Mouse (Mus musculus): ENCODE results near the gene Nrg3. TPM values are rescaled to one million over a fixed set of nuclear protein-coding genes. Genes with fewer than 3 reads are reported as not detected.
"Not testable (repeated sequence)": the region's sequence is repeated elsewhere in the genome, so short reads cannot be mapped to it uniquely, and the experiment has no call there.

Nrg3 gene
- total RNA-seq, 2 experiments from 2014 or later: 66.5 to 78.1 TPM

DNA sequence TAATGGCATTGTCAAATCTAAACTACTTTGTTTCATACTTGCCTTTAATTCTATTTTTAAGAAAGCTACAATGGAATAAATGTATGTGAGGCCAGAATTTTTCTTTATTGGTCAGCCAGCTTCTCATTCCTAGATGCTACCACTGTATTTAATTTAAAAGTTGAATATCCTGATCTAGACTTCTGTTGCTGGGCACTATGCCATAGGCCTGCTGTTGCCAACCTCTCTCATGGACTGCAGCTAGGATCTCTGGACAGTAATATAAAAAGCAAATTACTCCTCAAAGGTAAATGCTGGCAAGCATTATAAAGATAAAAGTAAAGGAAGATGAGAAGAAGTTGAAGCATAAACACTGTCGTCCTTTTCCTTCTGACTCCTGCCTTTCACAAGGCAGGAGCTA is 217.5 kb downstream of the Nrg3 start:
- intact Hi-C loops (cut with DNase I): no loop called here
- no peak for DNase-seq (ENCODE audit: low spot score in 2 of 2)

DNA sequence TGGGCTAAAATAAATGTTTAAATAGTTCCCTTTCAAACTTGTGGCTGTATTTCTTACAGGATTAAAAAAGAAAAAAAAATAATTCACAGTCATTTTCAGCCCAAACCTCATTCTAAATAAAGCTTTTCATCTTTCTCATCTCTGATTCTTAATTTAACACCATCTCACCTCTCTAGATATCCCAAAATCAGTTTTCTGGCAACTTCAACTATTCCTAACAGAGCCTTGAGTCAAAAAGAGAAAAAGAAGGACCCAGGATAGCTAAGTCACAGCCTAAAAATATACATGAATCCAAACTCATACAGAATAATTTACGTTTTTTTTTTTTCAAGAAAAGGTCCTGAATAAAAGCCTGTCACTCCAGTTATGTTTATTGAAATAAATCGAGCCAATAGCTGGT is 232.6 kb downstream of the Nrg3 start:
- intact Hi-C loops (cut with DNase I): no loop called here
- DNase-seq (ENCODE audit: low spot score in 2 of 2): no peak

DNA sequence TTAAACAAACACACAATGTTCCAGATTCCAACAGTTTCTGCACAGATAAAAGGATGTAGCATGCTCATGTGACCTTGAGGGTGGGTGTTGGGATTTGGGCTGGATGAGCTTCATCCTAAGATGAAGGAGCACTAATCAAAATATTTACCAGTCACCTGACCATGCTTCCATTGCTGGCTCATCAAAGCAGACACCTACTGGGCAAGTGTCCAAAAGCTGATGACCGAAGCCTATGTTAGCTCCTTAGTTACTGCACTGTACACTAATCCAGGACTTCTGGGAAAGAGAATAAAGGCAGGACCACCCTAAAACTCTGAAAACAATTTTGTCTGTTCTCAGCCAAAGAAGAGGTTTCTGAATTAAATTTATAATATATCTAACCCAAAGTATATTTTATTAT is 261.4 kb downstream of the Nrg3 start:
- intact Hi-C loops (cut with DNase I): no loop called here
- DNase-seq (ENCODE audit: low spot score in 2 of 2): no peak

DNA sequence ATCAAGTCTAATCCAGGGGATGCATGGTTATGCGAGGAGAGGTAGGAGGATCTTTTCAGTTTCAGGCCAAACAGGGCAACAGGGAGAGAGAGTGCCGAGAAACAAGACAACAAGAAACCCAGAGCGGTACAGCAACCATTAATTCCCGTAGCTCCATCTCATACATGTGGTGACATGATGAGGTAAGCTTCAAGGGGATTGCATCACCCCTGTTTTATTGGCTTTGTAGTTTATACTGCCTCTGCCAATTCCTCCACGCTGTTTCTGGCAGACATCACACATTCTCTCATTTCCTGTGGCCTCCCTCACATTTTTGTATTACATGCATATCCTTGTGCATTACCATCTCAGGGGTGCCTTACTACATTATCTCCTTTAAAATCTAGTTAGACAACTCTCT is 280.9 kb downstream of the Nrg3 start:
- DNase-seq (ENCODE audit: low spot score in 2 of 2): no peak
- intact Hi-C loops (cut with DNase I): no loop called here

DNA sequence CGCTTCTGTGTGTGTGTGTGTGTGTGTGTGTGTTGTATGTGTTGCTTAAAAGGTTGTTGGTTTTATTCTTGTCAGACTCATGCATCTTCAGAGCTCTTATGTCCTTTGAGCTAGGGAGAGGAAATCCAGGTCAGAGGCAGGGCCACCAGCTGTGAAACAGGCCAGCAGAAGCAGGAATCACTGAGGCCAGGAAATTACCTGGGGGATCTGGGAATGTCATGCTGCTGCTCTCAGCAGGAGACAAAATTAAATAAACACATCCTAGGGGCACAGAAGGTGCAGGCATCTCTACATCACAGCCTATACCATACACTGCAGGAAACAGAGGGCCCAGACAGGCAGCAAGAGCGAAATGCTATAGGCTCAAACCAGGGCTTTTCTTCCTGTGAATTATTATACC is 299.2 kb downstream of the Nrg3 start:
- DNase-seq (ENCODE audit: low spot score in 2 of 2): no peak
- intact Hi-C loops (cut with DNase I): no loop called here

DNA sequence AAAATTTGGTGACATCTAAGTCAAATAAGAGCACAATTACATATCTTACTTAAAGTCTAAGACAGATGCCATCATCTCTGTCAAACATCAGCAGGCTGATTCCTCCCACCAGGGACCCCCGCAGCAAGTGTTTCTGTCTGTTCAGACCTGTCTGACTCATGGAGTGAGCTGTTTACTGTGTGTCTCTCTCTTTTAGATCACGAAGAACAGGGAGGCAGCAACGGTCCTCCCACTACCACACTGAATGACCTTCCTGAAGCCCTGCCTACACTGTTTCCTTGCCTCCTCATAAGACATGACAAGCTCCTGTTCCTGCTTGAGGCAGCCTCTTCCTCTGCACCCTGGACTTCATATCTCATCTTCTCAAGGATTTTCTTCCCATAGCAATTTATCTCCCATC is 312.7 kb downstream of the Nrg3 start:
- intact Hi-C loops (cut with DNase I): no loop called here
- DNase-seq (ENCODE audit: low spot score in 2 of 2): no peak

DNA sequence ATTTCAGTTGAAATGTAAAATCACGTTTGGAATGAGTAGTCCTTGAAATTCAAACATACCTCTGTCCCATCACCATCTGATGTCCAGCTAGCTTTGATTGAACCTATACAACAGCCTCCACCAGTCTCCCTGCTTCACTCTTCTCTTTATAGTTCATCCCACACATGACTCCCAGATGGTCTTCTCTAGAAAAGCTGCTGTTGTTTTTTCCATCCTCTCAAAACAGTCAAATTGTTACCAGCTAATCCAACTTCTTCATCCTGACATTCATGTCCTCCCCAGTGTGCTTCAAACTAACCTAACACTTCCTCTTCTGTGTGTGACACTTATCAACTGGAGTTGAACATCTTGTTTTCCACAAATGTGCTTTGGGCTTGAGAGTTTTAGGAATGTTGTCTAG is 317.4 kb downstream of the Nrg3 start:
- DNase-seq (ENCODE audit: low spot score in 2 of 2): no peak
- intact Hi-C loops (cut with DNase I): no loop called here

DNA sequence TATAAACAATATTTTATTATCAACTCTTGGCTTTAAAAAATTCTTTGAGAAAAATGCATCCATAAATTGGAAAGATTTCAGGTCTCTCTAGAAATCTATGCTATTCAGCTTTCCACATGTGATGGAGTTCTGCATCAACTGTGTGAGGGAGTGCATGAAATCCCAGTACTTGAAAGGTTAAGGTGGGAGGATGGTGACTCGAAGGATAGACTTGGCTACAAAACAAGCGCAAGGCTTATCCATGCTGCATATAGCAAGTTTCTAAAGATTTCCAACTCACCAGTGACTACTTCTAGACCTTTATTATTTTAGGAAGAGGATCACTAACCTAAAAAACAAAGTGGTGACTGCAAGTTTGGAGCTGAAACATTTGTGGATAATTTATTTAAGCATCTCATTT is 343.1 kb downstream of the Nrg3 start:
- no peak for DNase-seq (ENCODE audit: low spot score in 2 of 2)
- intact Hi-C loops (cut with DNase I): no loop called here

DNA sequence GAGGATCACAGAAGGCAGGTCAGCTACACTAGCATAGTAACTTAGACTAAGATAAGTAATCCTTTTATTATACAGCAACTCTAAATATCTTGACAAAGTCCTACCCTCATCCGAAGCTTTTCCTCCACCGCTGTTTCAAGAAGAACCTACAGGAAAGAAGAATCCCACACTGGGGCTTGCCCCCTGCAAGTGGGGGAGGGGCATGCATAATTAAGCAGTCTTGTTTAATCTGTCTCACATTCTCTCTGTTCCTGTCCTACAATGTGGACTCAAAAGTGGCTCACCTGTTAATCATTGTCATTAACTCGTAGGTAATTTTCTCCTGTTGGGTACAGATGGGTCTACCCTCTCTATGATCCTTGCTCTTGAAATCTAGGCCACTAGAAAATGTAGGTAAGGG is 354.9 kb downstream of the Nrg3 start:
- intact Hi-C loops (cut with DNase I): no loop called here
- no peak for DNase-seq (ENCODE audit: low spot score in 2 of 2)

DNA sequence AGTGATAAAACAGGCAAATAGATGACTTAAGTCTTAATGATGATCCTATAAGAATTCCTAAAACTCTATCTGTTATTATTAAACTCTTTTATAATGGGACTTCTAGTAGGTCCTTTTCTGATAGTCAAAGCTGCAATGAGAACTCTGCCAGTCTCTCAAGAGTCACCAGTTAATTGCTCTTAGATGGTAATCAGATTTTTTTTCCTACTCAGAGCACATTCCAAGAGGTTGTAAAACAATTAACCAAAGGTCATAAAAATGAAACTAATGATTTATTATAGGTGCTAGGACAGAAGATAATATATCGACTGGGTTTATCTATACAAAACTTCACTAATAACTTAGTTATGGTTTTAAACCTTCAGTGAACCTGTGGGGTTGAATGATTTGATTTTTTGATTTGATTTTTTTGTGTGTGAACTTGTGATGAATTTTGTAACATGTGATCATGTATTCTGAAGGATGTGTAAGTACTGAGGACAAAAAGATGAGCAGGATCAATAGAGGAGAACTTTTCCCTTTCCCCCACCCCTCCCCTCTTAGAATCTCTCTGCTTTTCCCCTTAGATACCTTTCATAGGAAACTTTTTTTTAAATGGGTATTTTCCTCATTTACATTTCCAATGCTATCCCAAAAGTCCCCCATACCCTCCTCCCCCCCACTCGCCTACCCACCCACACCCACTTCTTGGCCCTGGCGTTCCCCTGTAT is 356.2 kb downstream of the Nrg3 start:
- intact Hi-C loops (cut with DNase I); DNase-seq (ENCODE audit: low spot score in 2 of 2): not testable (repeated sequence)

DNA sequence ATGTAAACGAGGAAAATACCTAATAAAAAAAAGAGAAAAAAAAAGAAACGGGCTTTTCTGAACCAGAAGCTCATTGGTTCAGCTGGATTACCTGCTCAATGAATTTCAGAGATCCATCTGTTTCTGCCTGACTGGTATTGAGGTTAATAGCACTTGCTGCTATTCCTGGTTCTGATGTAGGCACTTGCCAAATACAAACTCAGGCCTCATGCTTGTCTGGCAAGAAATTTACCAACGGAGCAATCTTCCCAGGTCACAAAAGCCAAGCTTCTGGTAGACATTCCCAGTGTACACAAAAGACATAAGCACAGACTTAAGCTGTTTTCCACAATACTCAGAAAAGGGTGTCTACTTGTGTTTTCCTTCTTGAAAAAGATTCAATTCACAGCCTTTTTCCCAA is 363.3 kb downstream of the Nrg3 start:
- DNase-seq (ENCODE audit: low spot score in 2 of 2): no peak
- intact Hi-C loops (cut with DNase I): no loop called here

DNA sequence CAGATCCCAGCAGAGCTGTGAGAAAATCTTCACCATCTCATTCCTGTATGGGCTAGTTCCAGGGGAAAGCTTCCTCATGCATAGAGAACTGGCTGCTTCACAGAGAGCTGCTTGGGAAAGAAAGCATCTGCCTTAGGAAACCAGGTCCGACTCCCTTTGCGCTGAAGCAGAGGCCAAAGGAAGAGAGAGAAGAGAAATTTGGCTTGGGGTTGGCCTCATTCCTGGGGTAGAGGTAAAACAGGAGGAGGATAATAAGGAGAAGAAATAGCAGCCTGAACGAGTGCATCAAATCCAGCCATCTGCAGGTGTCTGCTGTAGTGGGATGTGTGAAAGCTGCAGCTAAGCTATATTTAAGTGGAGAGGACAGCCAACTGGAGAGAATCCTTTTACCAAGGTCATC is 366.1 kb downstream of the Nrg3 start:
- intact Hi-C loops (cut with DNase I): no loop called here
- DNase-seq (ENCODE audit: low spot score in 2 of 2): peak; percentile 39 to 44

DNA sequence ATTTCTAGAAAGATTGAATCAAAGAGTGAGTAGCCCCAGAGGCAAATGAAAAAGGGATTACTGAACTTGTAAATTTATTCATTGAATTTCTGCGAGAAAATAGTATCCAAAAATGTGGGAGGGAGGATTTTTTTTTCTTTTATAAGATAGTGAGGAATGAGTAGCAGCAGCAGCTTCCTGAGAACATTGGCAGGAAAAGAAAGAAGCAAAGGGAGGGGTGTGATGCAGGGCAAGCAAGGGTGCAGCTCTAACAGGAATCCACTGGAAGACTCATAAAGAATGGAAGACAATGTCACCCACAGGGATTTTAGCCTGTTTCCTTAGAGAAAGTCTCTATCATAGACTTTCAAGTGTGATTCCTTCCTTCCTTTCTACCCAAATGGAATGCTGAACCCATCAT is 377.7 kb downstream of the Nrg3 start:
- intact Hi-C loops (cut with DNase I): no loop called here
- no peak for DNase-seq (ENCODE audit: low spot score in 2 of 2)

DNA sequence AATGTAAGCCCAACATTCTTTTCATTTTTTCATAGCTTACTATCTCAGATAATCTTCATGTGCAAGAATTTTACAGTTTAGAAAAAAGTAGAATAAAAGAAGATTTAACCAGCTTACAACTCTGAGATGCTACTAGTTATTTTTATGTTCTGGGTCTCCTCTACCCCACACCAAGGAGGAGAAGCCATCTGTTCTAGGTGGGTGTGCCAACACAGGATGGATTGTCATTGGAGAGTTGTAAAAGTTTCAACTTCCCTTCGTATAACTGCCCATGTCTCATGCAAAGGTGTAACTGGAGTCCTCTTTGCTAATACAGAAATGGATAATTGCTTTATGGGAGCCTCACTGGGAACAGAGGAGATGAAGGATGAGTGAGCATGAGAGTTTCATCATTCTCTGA is 393.4 kb downstream of the Nrg3 start:
- intact Hi-C loops (cut with DNase I): no loop called here
- DNase-seq (ENCODE audit: low spot score in 2 of 2): peak; percentile 21 to 48

DNA sequence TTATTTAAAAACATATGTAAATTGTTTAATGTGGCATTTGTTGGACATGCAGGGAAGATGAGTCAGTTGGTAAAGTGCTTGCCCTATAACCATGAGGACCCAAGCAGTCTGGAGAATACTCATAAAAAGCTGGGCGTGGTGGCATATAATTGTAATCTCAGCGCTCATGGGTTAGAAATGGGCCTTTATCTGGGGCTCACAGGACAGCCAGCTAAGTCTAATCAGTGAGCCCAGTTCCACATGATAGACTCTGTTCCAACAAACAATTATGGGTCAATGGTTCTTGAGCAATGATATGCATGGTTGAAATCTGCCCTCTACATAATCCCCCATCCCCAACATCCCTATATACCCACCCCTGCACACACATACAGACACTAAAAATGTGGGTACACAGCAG is 421.3 kb downstream of the Nrg3 start:
- intact Hi-C loops (cut with DNase I): no loop called here
- DNase-seq (ENCODE audit: low spot score in 2 of 2): no peak

DNA sequence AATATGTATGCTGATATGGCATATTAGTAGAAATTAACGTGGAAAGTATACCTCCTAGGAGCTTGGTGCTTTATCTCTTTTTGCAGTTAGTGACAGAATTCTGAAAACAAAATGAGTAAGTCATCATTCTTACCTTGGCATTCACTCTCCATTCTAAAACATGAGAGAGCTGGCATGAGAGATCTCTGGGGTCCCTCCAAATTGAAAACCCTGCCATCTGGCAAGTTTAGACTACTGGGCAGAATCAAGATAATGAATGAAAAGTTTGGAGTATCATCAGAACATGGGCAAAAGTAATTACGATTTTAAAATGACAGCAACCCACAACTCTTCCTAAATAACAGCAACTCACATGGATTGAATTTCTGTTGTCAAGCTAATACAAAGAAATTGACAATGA is 423.9 kb downstream of the Nrg3 start:
- intact Hi-C loops (cut with DNase I): no loop called here
- DNase-seq (ENCODE audit: low spot score in 2 of 2): no peak

DNA sequence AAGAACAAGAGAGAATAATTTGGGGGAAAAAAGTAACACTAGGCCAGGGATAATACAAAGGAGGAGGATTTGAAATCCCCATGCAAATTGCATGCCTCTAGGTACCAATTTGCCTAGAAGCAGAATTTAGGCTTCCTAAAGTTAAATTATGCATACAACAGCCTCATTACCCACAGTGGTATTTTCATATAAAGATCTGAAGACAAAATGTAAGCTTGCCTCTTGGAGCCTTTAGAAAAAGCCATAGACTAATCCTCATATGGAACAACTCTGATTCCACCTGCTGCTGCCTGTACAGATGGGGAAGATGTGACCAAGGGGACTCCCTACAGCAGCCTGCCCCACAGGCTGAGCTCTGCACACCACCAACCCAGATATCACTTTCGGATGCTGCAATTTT is 428.6 kb downstream of the Nrg3 start:
- DNase-seq (ENCODE audit: low spot score in 2 of 2): no peak
- intact Hi-C loops (cut with DNase I): no loop called here

DNA sequence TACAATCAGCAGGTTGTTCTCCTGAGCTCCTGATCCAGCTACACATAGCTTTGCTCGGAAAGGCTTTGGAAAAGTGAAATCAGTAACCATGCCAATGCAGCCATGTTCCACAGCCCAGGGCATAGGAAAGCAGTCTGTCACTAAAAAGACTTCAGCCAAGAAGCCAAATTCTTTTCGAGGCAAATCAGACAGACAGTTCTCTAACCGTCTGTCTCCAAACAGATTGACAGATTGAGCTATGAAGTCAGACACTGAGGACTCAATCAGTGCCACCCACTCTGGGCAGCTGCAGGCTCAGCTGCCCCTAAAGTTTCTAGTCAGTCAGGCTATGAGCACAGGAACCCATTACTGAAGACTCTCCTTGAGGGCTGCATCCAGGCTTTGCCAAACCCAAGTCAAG is 429.1 kb downstream of the Nrg3 start:
- DNase-seq (ENCODE audit: low spot score in 2 of 2): no peak
- intact Hi-C loops (cut with DNase I): no loop called here

DNA sequence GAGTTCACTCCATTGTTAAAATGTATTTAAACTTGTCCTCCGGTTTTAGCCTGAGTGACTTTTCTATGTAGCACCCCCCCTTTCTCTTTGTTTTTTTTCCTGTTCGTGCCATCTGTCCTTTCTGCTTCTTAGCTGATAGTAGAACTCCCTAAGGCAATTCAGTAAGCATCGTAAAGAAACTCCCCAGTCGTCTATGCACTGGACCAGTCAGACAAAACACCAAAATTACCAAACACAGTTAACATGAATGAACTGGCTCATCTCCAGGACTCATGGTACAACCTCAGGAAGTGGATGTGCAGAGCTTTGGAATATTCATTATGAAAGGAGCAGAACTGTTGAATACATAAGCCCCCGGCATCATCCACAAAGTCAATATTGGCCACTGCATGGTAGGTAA is 429.5 kb downstream of the Nrg3 start:
- DNase-seq (ENCODE audit: low spot score in 2 of 2): no peak
- intact Hi-C loops (cut with DNase I): no loop called here

DNA sequence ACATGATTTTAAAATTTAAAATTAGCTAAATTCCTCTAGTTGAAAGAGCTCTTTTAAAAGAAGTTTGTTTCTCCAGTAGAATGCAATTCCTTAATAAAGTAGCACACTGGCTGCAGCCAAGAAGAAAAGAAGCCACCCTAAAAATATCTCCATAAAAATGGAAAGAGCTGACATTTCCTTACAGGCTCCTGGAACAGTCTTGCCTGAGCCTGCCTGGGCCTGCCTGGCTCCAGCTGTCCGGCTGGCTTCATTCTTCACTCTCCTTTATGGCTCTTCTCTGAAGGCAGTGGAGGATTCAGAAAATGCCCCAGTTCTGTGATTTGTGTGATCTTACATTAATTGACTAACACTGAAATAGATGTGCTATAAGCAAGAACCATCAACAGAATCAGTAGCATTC is 433.8 kb downstream of the Nrg3 start:
- intact Hi-C loops (cut with DNase I): no loop called here
- peak in 1 of 2 experiments; percentile 42 for DNase-seq (ENCODE audit: low spot score in 2 of 2)

DNA sequence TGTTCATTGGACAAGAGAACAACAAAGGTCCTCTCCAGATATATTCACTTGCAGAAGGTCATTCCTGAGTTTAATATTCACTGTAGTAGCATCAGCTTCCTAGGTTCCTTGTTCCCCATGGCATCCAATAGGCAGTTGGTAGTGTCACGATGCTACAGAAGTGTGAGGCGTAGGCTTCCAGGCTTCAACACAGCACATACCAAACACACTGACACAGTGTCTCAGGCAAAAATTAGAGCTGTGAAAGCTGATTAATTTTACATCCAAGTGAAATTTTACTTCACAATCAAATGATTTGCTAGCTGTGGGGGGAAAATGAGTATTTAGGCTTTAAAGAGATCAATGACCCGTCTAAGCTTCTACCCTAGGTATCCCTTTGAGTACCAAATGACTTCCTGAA is 438.4 kb downstream of the Nrg3 start:
- intact Hi-C loops (cut with DNase I): no loop called here

DNA sequence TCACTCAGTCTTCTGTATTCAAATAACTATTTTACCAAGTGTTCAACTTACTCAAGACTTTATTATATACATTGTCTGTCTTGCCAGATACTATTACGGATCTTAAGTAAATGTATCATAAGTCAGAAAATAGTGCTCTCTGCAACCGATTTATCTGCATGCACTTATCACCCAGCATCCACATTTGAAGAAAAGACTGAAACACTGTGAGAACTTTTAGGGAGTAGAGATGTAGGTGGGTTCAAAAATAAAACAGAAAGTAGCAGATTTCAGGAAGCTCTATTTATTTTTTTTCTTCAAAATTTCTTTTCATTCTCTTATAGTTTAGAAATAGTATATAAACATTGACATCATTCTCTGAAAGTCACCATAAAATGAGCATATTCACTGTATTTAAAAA is 449.8 kb downstream of the Nrg3 start:
- intact Hi-C loops (cut with DNase I): no loop called here
- DNase-seq (ENCODE audit: low spot score in 2 of 2): no peak

More for the DNA sequence above, 438.4 kb downstream of the Nrg3 start:
- peak; percentile 30 to 31 for DNase-seq (ENCODE audit: low spot score in 2 of 2)
